Mouse (Mus musculus): Measurements from ENCODE around the gene Cdc7. TPM values are rescaled to one million over a fixed set of nuclear protein-coding genes. Genes with fewer than 3 reads are reported as not detected.
A peak's percentile ranks its signal among the peaks of the same experiment; 100 is the strongest.

Gene Cdc7
- total and polyA plus RNA-seq, 3 experiments: 25.4 to 42.6 (median 27.8) TPM

GRCm38 (mm10) chr5:107002091-107002416 lies 37.9 kb downstream of the Cdc7 start:
- no peak for DNase-seq (ENCODE audit: extremely low read depth)
- Histone ChIP-seq H3K36me3 (replicated peaks in 1 of 2; ENCODE audit: control insufficient read depth in 1 of 2, insufficient read depth in 1 of 2, low read length in 1 of 2) (no peaks in the 10 kb centered on the region), H3K9ac (ENCODE audit: insufficient read depth, low read depth) (no peak overlapping the region), H3K79me2 (replicated peaks; ENCODE audit: control insufficient read depth, extremely low read depth, insufficient read depth, poor library complexity, severe bottlenecking) (no peaks in the 10 kb centered on the region), H3K9me3 (replicated peaks; ENCODE audit: low read length) (peaks cover 5% of the 10 kb centered on the region), H3K4me2 (ENCODE audit: insufficient read depth, low read depth, poor library complexity, severe bottlenecking) (peak overlapping the region; percentile 71), H3K4me1 (ENCODE audit: control insufficient read depth in 1 of 2, insufficient read depth in 2 of 2) (peaks cover 3 to 17% of the 10 kb centered on the region in 2 experiments; a peak in 3 of 4 replicates), H3K27me3 (replicated peaks) (no peaks in the 10 kb centered on the region), H3K4me3 (replicated peaks in 1 of 3; ENCODE audit: low read depth in 2 of 3, low read length in 2 of 3, poor library complexity in 1 of 3) (no peak overlapping the region), H3K27ac (ENCODE audit: insufficient read depth, low read depth) (no peak overlapping the region)
- in situ Hi-C loops (cut with MboI; ENCODE audit: low pct_ligation_motif_present, low pct_unique_long_range_greater_than_20kb, low sequenced_read_pairs) (no loop called here), dilution Hi-C loops (cut with MboI; ENCODE audit: extremely low pct_ligation_motif_present, extremely low pct_unique_long_range_greater_than_20kb, low sequenced_read_pairs) (no loop called here)
- TF ChIP-seq TBP (conservative IDR thresholded peaks at IDR 0.05; ENCODE audit: low read depth, low read length): no peak
- TF ChIP-seq ETS1 (conservative IDR thresholded peaks at IDR 0.05; ENCODE audit: low read depth, low read length): 0 out of 2 replicates have a peak, but pooled peaks have one; percentile 23
- 0 out of 2 replicates have a peak, but pooled peaks have one; percentile 34 for TF ChIP-seq BHLHE40 (IDR thresholded peaks at IDR 0.05; ENCODE audit: low read depth, low read length)
- TF ChIP-seq EP300 (IDR thresholded peaks at IDR 0.05; ENCODE audit: low read length): no peak

GRCm38 (mm10) chr5:107009721-107010120 lies 45.6 kb downstream of the Cdc7 start:
- TF ChIP-seq MAFK (IDR thresholded peaks at IDR 0.05; ENCODE audit: insufficient replicate concordance, low read length) (no peak), ZKSCAN1 (IDR thresholded peaks at IDR 0.05; ENCODE audit: borderline replicate concordance, low read depth, low read length) (peak; percentile 33; the same call in 1 of the 2 replicates)
- H3K9ac ChIP-seq (ENCODE audit: insufficient read depth, low read depth): no peak overlapping the region
- dilution Hi-C loops (cut with MboI; ENCODE audit: extremely low pct_ligation_motif_present, extremely low pct_unique_long_range_greater_than_20kb, low sequenced_read_pairs): no loop called here
- no peak overlapping the region for H3K4me2 ChIP-seq (ENCODE audit: insufficient read depth, low read depth, poor library complexity, severe bottlenecking)
- H3K36me3 ChIP-seq (replicated peaks in 1 of 2; ENCODE audit: control insufficient read depth in 1 of 2, insufficient read depth in 1 of 2, low read length in 1 of 2): no peaks in the 10 kb centered on the region
- no peak for DNase-seq (ENCODE audit: extremely low read depth)
- H3K9me3 ChIP-seq (replicated peaks; ENCODE audit: low read length): peaks cover 5% of the 10 kb centered on the region
- H3K4me3 ChIP-seq (replicated peaks in 1 of 3; ENCODE audit: low read depth in 2 of 3, low read length in 2 of 3, poor library complexity in 1 of 3): no peak overlapping the region
- H3K4me1 ChIP-seq (ENCODE audit: control insufficient read depth in 1 of 2, insufficient read depth in 2 of 2): peaks cover 24 to 62% of the 10 kb centered on the region in 2 experiments
- no peak overlapping the region for H3K27ac ChIP-seq (ENCODE audit: insufficient read depth, low read depth)
- no peaks in the 10 kb centered on the region for H3K79me2 ChIP-seq (replicated peaks; ENCODE audit: control insufficient read depth, extremely low read depth, insufficient read depth, poor library complexity, severe bottlenecking)
- H3K27me3 ChIP-seq (replicated peaks): no peaks in the 10 kb centered on the region
- in situ Hi-C loops (cut with MboI; ENCODE audit: low pct_ligation_motif_present, low pct_unique_long_range_greater_than_20kb, low sequenced_read_pairs): no loop called here

- dilution Hi-C loops (cut with MboI; ENCODE audit: extremely low pct_ligation_motif_present, extremely low pct_unique_long_range_greater_than_20kb, low sequenced_read_pairs): no loop called here
- TF ChIP-seq KAT2A (IDR thresholded peaks at IDR 0.05; ENCODE audit: insufficient replicate concordance, low read length) (no peak), MYC (IDR thresholded peaks at IDR 0.05; ENCODE audit: low read depth, low read length) (no peak), CHD2 (IDR thresholded peaks at IDR 0.05; ENCODE audit: low read length) (no peak), ZKSCAN1 (IDR thresholded peaks at IDR 0.05; ENCODE audit: borderline replicate concordance, low read depth, low read length) (no peak), POLR2AphosphoS2 (IDR thresholded peaks at IDR 0.05; ENCODE audit: low read depth, low read length) (no peak), PAX5 (IDR thresholded peaks at IDR 0.05; ENCODE audit: low read length) (no peak), MAZ (IDR thresholded peaks at IDR 0.05; ENCODE audit: low read depth, low read length) (no peak), MEF2A (IDR thresholded peaks at IDR 0.05; ENCODE audit: borderline replicate concordance, low read depth, low read length) (no peak), CTCF (conservative IDR thresholded peaks at IDR 0.05 in 1 of 2, IDR thresholded peaks at IDR 0.05 in 1 of 2; ENCODE audit: low read depth in 2 of 2, low read length in 2 of 2) (no peak), JUN (IDR thresholded peaks at IDR 0.05; ENCODE audit: insufficient read depth, low read depth, low read length) (no peak), ZMIZ1 (IDR thresholded peaks at IDR 0.05; ENCODE audit: low read depth, low read length) (no peak), TBP (conservative IDR thresholded peaks at IDR 0.05; ENCODE audit: low read depth, low read length) (no peak), MAX (IDR thresholded peaks at IDR 0.05; ENCODE audit: low read length) (no peak)
- Histone ChIP-seq H3K9ac (ENCODE audit: insufficient read depth, low read depth) (no peak overlapping the region), H3K36me3 (replicated peaks in 1 of 2; ENCODE audit: control insufficient read depth in 1 of 2, insufficient read depth in 1 of 2, low read length in 1 of 2) (no peaks in the 10 kb centered on the region), H3K4me3 (replicated peaks in 1 of 3; ENCODE audit: low read depth in 2 of 3, low read length in 2 of 3, poor library complexity in 1 of 3) (no peak overlapping the region), H3K79me2 (replicated peaks; ENCODE audit: control insufficient read depth, extremely low read depth, insufficient read depth, poor library complexity, severe bottlenecking) (no peaks in the 10 kb centered on the region), H3K27ac (ENCODE audit: insufficient read depth, low read depth) (no peak overlapping the region), H3K9me3 (replicated peaks; ENCODE audit: low read length) (peaks cover 5% of the 10 kb centered on the region), H3K4me1 (ENCODE audit: control insufficient read depth in 1 of 2, insufficient read depth in 2 of 2) (peaks cover 25 to 68% of the 10 kb centered on the region in 2 experiments), H3K27me3 (replicated peaks) (no peaks in the 10 kb centered on the region), H3K4me2 (ENCODE audit: insufficient read depth, low read depth, poor library complexity, severe bottlenecking) (no peak overlapping the region)
- no peak for DNase-seq (ENCODE audit: extremely low read depth)
- in situ Hi-C loops (cut with MboI; ENCODE audit: low pct_ligation_motif_present, low pct_unique_long_range_greater_than_20kb, low sequenced_read_pairs): no loop called here
Measured at GRCm38 (mm10) chr5:107010300-107010699, 46.2 kb downstream of the Cdc7 start.
